Mouse (Mus musculus) inflammation-experienced regulatory T-cells, adult 16 weeks (primary cell): Measurements from ENCODE around the gene Tmem37. TPM values are rescaled to one million over a fixed set of nuclear protein-coding genes. Genes with fewer than 3 reads are reported as not detected.

Source experiments
- polyA plus RNA-seq: library from polyadenylated mRNA; unstranded; fragments of 100-300 nt; shearing (Covaris generic); gene quantifications from one replicate; pipeline ENCODE4 v1.2.1, GENCODE M21; 2017

Tmem37 gene
- 2.7 TPM for polyA plus RNA-seq

GRCm38 (mm10) chr1:120073519-120074306, at the start of gene Tmem37:
TSS of gene Tmem37 (minus strand) at chr1:120074074.

GRCm38 (mm10) chr1:120120969-120121811, 47.3 kb upstream of the Tmem37 start, which contains the start of the genes Dbi and 3110009E18Rik:
TSS of gene Dbi (minus strand) at chr1:120121078.
TSS of gene 3110009E18Rik (plus strand) at chr1:120121187.

Other genes with a start within 250 kb of the Tmem37 start
- gene Ptpn4, start 236.5 kb downstream of the Tmem37 start, polyA plus RNA-seq: 12.0 TPM
- 6.9 TPM for gene Tmem177, start 160.9 kb downstream of the Tmem37 start, polyA plus RNA-seq
- gene Cfap221, start 76.8 kb downstream of the Tmem37 start, polyA plus RNA-seq: not detected
- 0.15 TPM for gene Sctr, start 67.2 kb downstream of the Tmem37 start, polyA plus RNA-seq
- 195 TPM for gene Dbi, start 47.0 kb upstream of the Tmem37 start, polyA plus RNA-seq
- 23.9 TPM for gene 3110009E18Rik, start 47.1 kb upstream of the Tmem37 start, polyA plus RNA-seq
- gene Steap3, start 198.6 kb upstream of the Tmem37 start, polyA plus RNA-seq: 0.13 TPM